Mouse (Mus musculus): ENCODE data around the gene Skor1.

Skor1 gene

GRCm38 (mm10) chr9:63136241-63136640 lies 12.5 kb downstream of the Skor1 start:
- in situ Hi-C loops (cut with MboI, MseI): loop anchor here (5.0 to 10.0 kb wide), 3 partner anchors 151 to 326 kb away; partner anchors contain the start of gene Pias1

DNA sequence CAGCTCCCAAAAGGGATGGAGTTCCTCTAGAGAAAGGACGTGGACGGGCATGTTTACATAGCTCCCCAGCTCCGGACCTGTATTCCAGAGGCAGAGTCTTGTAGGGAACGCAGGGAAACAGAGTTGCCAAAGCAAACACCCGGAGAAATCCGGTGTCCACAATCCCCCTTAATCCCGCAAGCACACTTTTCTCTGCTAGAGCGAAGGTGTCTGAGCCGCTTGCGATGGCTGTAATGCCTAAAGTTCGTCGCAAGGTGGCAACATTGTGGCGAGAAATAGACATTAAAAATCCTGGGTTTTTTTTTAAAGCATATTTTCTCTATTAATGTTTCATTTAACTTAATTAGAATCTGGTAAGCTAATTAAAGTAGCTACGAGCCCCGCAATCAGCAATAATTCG lies 13.0 kb downstream of the Skor1 start:
- in situ Hi-C loops (cut with MboI, MseI): loop anchor here (5.0 to 10.0 kb wide), 3 partner anchors 151 to 326 kb away; partner anchors contain the start of gene Pias1

DNA sequence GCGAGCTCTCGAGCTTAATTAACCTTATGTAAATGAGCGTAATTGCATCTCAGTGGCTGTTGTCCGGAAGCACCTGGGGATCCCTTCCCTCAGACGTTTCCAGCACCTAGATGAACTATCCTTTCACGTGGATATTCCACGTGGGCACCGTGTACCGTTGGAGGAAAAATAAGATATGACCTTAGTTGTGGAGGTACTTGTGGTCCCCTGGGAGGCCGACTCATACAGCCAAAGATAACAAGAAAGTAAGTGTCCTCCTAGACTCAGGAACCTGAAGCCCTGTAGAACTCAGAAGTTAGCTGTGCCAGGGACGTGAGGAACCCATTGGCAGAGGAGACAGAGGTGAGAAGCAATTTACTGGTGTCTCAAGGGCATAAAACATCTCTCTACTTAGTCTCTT lies 13.4 kb downstream of the Skor1 start:
- in situ Hi-C loops (cut with MboI, MseI): loop anchor here (5.0 to 10.0 kb wide), 3 partner anchors 151 to 327 kb away; partner anchors contain the start of gene Pias1

DNA sequence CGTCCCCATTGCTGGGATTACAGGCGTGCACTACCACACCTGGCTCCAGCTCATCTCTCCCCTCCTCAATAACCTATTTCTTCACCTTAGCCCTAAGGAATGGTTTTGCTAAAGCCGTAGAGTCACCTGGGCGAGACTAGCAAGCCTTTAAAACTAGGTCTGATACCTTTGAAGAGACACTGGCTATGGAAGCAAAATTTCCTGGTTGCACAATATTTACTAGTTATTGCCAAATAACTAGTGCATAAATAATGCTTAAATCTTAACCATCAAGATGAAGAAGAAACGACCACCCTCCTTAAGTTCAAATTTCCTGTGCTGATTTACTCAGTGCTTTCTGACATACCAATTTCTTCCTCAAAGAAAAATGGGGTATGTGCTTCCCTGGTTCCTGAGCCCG lies 15.1 kb downstream of the Skor1 start:
- in situ Hi-C loops (cut with MboI, MseI): loop anchor here (5.0 to 10.0 kb wide), 2 partner anchors 149 to 291 kb away; partner anchors contain the start of gene Pias1

DNA sequence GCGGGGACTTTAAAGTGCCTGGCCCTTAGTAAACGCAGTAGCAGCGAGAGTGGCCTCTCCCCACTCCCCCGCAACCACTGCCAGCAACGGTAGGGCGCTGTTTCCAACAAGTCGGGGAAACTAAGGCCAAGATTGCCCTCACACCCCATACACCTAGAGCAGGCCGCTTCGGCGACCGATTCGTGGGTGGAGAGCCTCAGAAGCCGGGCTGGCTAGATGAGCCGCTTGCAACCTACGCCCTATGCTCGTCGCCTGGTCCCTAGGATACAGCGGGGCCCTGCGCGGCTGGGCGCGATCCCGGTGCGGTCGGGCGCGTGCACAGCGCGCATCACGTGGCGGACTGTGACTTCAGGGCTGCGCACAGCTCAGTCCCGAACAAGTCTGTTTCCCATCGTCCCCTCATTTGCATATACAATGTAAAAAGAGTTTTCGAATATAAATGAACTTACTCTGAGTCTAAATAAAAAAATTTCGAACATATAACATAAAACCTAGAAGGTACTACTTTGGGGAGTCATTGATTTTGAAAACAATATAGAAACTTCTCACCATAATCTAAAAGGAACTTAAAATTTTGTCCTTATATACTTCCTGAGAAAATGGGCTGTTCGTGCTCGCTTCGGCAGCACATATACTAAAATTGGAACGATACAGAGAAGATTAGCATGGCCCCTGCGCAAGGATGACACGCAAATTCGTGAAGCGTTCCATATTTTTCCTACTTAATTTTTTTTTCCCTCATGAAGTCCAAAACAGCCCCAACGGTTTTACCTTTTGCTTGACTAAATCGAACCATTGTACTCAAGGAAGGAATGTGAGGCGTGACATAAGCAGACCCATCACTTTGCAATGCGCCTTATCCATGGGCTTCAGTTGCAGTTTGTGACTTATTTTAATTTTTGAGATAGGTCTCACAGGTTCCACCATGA lies 15.8 kb downstream of the Skor1 start:
- in situ Hi-C loops (cut with MboI, MseI): loop anchor here (5.0 to 10.0 kb wide), 2 partner anchors 148 to 291 kb away; partner anchors contain the start of gene Pias1

DNA sequence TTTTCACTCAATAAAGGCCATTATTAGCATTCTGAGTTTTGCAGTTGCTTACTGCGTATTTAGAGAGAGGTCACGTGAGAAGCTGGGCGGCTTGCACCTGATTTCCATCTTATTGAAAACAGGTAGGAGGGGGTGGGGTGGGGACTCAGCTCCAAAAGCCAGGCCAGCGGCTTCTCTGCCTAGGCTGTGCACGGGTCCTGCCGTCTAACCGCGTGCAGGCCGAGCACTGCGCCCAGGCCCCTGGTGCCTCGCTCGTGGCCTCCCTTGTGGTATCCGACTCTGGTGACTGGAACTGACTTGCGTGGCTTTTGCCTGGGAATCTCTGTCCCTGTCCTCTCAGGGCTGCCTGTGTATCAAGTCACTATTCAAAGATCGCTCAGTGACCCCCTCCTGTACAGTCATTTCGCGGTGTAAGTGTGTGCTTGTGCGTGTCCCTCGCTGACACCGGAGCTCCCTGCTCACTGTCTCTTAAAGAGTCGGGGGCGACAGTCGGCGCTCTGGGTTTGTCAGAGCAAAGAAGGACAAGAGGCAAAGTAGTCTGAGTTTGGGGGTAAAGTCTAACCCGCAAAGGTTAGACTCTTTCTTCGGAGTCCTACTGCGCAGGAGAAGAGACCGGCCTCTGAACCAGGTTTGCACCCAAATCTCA lies 16.7 kb downstream of the Skor1 start:
- in situ Hi-C loops (cut with MboI, MseI): loop anchor here (5.0 to 10.0 kb wide), 2 partner anchors 147 to 290 kb away; partner anchors contain the start of gene Pias1

- in situ Hi-C loops (cut with MboI, MseI): loop anchor here (5.0 to 10.0 kb wide), 2 partner anchors 145 to 287 kb away; partner anchors contain the start of gene Pias1
Measured at GRCm38 (mm10) chr9:63129641-63130041, 19.1 kb downstream of the Skor1 start.

DNA sequence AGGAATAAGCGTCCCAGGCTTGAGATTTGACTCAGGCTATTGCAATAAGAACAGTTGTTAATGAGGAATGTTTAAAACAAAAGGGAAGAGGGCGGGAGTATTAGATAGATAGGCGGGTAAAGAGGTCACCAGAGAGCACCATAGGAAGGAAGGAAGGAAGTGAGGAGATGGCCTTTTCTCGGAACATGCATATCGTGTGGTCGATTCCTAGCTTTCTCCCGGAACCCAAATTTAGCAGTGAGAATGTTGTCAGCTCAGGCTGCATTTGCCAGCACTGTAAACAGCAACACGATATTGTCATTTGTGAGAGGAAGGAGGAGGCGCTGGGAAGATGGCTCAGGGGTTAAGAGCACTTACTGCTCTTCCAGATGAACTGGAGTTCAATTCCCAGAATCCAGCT lies 24.2 kb downstream of the Skor1 start:
- in situ Hi-C loops (cut with MboI, MseI): no loop called here

DNA sequence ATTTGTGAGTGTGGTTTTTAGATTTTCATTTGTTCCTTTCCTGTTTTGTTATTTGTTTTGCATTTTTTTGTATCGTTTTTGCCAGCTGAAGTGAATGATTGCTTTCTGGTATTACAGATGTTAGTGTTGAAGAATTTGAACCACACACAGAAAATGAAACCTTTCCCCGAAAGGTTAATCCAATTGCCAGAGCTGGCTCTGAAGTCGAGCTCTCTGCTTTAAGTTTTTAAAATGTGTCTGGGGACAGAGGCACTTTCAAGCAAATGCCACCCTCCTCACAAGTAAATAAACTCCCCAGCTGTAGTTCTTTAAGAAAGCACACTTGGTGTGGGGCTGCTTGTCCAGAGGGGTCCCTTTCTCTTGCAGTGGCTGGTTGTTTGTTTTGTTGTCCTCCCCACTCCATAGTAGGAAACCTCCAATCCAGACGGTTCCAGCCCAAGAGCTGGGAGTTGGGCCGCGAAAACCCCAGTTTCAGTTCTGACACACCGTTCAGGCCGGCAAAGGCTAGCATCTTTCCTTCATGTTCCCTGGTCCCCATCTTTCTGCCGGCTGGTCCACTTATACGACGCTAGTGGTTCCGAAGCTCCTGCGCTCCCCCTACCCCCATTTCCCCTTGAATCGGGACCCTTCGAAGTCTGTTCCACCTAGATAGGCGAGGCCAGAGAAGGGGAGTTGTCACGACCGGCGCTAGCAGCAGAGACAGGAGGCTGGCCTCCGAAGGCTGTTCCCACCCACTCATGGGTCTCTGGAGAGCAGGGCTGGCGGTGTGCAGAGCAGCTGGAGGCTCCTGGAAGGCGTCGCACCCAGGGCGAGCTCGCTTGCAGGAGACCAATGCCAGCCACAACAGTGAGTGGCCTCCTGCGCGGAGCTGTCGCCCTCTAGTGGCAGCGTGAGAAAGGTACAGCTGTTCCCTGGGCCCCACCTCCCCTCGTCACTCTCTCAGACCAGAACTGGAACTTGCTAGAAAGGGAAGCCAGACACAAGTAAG lies 25.0 kb downstream of the Skor1 start:
- in situ Hi-C loops (cut with MboI, MseI): no loop called here

GRCm38 (mm10) chr9:63122161-63122833 lies 26.5 kb downstream of the Skor1 start:
- in situ Hi-C loops (cut with MboI, MseI): no loop called here

DNA sequence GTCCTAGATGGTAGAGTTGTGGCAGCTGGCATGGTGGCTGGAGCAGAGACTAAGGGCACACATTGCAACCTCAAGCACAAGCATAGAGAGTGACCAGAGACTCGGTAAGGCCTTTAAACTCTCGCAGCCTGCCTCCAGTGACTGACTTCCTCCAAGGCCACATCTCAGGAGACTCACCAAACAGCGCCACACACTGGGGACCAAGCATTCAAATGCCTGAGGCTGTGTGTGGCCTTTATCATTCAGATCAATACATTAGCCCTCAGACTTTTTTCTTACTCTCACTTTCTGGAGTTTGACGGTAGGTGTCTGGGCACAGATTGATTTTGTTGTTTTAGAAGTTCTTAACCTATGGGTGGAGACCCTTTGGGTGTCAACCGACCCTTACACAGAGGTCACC lies 30.4 kb downstream of the Skor1 start:
- in situ Hi-C loops (cut with MboI, MseI): no loop called here

DNA sequence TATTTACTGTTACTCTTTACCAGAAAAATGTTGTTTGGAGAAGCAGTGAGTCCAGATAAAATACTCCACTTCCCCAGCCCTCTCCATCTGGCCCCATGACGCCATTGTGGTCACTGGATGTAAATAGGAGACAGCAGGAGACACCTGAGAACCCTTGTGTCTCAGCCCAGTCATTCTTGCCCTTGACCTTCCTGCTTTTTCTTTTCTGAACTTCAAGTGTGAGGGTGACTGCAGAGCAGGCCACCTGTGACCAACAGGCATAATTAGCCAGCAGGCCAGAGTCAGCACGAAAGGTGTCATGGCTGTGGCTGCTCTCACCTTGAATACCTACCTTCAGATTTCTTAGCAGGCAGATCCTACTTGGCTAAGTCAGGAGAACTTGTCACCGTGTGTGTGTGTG lies 36.2 kb downstream of the Skor1 start:
- in situ Hi-C loops (cut with MboI, MseI): no loop called here

- in situ Hi-C loops (cut with MboI, MseI): no loop called here
Measured at GRCm38 (mm10) chr9:63109782-63110087, 39.0 kb downstream of the Skor1 start.

GRCm38 (mm10) chr9:63109020-63109781 lies 39.6 kb downstream of the Skor1 start:
- in situ Hi-C loops (cut with MboI, MseI): no loop called here

GRCm38 (mm10) chr9:63108580-63108979 lies 40.2 kb downstream of the Skor1 start:
- in situ Hi-C loops (cut with MboI, MseI): no loop called here

GRCm38 (mm10) chr9:63100660-63101059 lies 48.1 kb downstream of the Skor1 start:
- in situ Hi-C loops (cut with MboI, MseI): no loop called here

DNA sequence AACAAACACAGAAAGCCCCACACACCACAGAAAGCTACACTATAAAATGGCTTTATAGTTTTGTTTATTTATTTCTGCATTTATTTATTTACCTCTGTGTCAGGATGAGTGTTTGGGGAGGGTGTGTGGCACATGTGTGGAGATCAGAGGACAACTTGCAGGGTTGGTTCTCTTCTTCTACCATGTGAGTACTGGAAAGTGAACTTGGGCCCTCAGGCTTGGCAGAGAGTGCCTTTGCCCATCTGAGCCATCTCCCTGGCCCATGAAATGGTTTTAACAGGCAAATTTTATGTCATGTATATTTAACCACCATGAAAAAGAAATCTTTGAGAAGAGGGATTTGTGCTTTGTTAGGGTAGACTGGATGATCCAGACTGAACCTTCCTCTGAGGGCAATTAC lies 48.9 kb downstream of the Skor1 start:
- in situ Hi-C loops (cut with MboI, MseI): no loop called here

DNA sequence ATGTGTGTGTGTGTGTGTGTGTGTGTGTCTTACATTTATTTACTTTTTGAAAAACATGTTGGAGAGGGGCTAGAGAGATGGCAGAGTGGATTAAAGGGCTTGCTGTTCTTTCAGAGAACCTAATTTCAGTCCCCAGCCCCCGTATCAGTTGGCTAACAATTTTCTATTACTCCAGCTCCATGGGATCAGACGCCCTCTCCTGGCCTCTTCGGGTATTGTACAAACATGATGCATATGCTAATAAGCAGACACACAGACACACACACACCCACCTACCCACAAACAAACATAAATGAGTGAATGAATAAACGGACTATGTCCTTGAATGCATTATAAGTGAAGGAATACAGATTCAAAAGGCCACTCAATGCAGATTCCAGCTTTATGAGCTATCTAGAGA lies 49.4 kb downstream of the Skor1 start:
- in situ Hi-C loops (cut with MboI, MseI): no loop called here

DNA sequence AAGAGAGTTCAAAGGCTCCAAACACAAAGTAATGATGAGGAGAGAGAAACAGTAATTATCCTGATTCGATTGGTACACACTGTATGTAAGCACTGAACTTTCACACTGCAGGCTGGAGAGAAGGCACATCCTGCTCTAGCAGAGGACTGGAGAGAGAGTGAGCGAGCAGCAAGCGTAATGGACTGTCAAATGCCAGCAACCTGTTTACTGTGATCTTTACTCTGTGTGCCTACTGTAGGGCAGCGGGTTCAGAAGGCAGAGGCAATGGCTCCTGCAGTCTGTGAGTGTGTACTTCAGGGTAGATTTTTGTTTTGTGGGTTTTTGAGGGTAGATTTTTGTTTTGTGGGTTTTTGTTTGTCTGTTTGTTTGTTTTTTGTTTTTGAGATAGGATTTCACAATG lies 49.9 kb downstream of the Skor1 start:
- in situ Hi-C loops (cut with MboI, MseI): no loop called here

DNA sequence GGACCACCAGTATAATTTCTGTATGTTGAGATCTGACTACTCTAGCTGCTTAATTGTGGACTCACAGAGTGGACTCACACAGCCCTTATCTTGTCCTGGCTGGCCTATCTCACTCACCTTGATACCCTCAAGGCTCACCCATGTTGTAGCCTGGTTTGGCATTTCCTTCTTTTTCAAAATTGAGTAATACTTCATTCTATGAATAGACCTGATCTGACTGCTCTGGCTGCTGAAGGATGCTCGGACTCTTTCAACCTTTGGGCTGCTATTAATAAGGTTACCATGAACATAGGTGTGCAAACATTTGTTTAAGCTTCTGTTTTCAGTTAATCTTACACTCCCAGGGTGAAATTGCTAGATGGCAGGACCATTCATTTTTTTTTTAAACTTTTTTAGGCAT lies 51.6 kb downstream of the Skor1 start:
- in situ Hi-C loops (cut with MboI, MseI): no loop called here
